Mouse (Mus musculus) spleen, adult 2 months (tissue): ENCODE data around the gene Set.

Experiments
- CTCF ChIP-seq: fragments of 200-500 bp; IDR thresholded peaks from 2 replicates; pipeline ENCODE4 v1.5.1; 2011; ENCODE audit warnings: mild to moderate bottlenecking, inconsistent platforms; ENCODE audit not compliant: insufficient read depth, insufficient read length, insufficient replicate concordance; ENCODE audit errors: extremely low read depth
- POLR2A ChIP-seq: fragments of 200-500 bp; IDR thresholded peaks from 2 replicates; pipeline ENCODE4 v1.6.1; 2011; ENCODE audit warnings: low read depth, low read length, inconsistent platforms

- TF ChIP-seq POLR2A, result peak; percentile 55; the same call in 1 of the 2 replicates
- TF ChIP-seq CTCF, result no peak
These were observed 8.3 kb upstream of the Set start, which contains the start of gene Wdr34 for GRCm38 (mm10) chr2:30048699-30049388.
